Mouse (Mus musculus) C2C12 (cell line): ENCODE results near the gene Map7.

ENCODE experiments used
- CEBPB ChIP-seq: IDR thresholded peaks from one replicate; pipeline ENCODE4 v1.6.1; 2011; ENCODE audit warnings: low read depth, mild to moderate bottlenecking, control low read depth, moderate library complexity
- CTCF ChIP-seq: IDR thresholded peaks from one replicate; pipeline ENCODE4 v1.5.1; 2011; ENCODE audit not compliant: control insufficient read depth, insufficient read depth, insufficient read length
- FOSL1 ChIP-seq: IDR thresholded peaks from one replicate; pipeline ENCODE4 v1.8.0; 2011; ENCODE audit warnings: mild to moderate bottlenecking, low read length; ENCODE audit not compliant: poor library complexity, insufficient read depth, severe bottlenecking
- MAX ChIP-seq: IDR thresholded peaks from one replicate; pipeline ENCODE4 v1.6.1; 2011; ENCODE audit warnings: mild to moderate bottlenecking, control low read depth
- MYOD1 ChIP-seq: IDR thresholded peaks from one replicate; pipeline ENCODE4 v1.6.1; 2011; ENCODE audit warnings: low read depth; ENCODE audit not compliant: control insufficient read depth, insufficient read length
- MYOG ChIP-seq: IDR thresholded peaks from one replicate; pipeline ENCODE4 v1.6.1; 2011; ENCODE audit not compliant: control insufficient read depth, insufficient read length; ENCODE audit errors: extremely low read depth
- USF1 ChIP-seq: IDR thresholded peaks from one replicate; pipeline ENCODE4 v1.6.1; 2011; ENCODE audit warnings: low read depth, mild to moderate bottlenecking, control low read depth, moderate library complexity

DNA sequence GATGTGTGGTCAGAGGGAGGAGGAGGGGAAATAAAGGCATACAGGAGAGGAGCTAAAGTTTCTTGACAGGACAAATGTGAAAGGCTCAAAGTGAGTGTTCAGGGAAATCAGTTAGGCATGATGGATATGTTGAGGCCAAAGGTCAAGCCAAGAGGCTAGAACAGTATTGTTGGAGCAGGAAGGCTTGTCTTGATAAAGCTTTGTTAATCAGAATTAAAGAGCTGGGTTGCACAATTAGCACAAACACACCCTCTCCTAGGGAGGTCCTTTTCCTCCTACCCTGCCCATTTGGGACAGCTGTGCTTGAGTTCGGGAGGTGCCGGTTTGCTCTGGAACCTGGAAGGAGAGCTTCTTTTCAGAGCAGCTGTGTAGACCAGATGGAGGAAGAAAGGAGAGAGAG lies 5.2 kb downstream of the Map7 start:
- no peak for TF ChIP-seq CTCF
- no peak for TF ChIP-seq CEBPB
- TF ChIP-seq USF1, result no peak
- no peak for TF ChIP-seq MAX
- TF ChIP-seq MYOD1, result no peak
- TF ChIP-seq MYOG, result no peak
- no peak for TF ChIP-seq FOSL1
